Mouse (Mus musculus) CH12.LX (cell line): ENCODE data around the gene D17H6S53E.

Source experiments
- BHLHE40 ChIP-seq: IDR thresholded peaks from 2 replicates; pipeline ENCODE4 v1.6.1; 2011; ENCODE audit warnings: mild to moderate bottlenecking, low read depth, low read length, improper control_type of control experiment
- CHD2 ChIP-seq: IDR thresholded peaks from 2 replicates; pipeline ENCODE4 v1.6.1; 2011; ENCODE audit warnings: low read length, improper control_type of control experiment
- CTCF ChIP-seq, 2 experiments: IDR thresholded peaks in 1 of 2; conservative IDR thresholded peaks in 1 of 2; 2 replicates each; pipeline ENCODE4 v1.5.1; 2011 to 2012; ENCODE audit warnings: low read depth in 2 of 2, low read length in 2 of 2, improper control_type of control experiment in 1 of 2, inconsistent platforms in 1 of 2, mild to moderate bottlenecking in 1 of 2, moderate library complexity in 1 of 2
- E2F4 ChIP-seq: IDR thresholded peaks from 2 replicates; pipeline ENCODE4 v1.6.1; 2011; ENCODE audit warnings: low read depth, low read length, improper control_type of control experiment; ENCODE audit not compliant: insufficient replicate concordance
- MAX ChIP-seq: IDR thresholded peaks from 2 replicates; pipeline ENCODE4 v1.6.1; 2011; ENCODE audit warnings: low read length, improper control_type of control experiment
- ZNF384 ChIP-seq: IDR thresholded peaks from 2 replicates; pipeline ENCODE4 v1.6.1; 2012; ENCODE audit warnings: low read depth, low read length, improper control_type of control experiment, inconsistent platforms

- TF ChIP-seq E2F4, result no peak
- no peak for TF ChIP-seq BHLHE40
- TF ChIP-seq MAX, result no peak
- no peak for TF ChIP-seq CHD2
- no peak for TF ChIP-seq CTCF (conservative IDR thresholded peaks at IDR 0.05 in 1 of 2, IDR thresholded peaks at IDR 0.05 in 1 of 2; ENCODE audit: low read depth in 2 of 2, low read length in 2 of 2)
- TF ChIP-seq ZNF384, result no peak
Measured at GRCm38 (mm10) chr17:35102299-35102698, 23.9 kb upstream of the D17H6S53E start.
